Mouse (Mus musculus): ENCODE measurements around the gene H2afx. TPM values are rescaled to one million over a fixed set of nuclear protein-coding genes. Genes with fewer than 3 reads are reported as not detected.
"Not testable (repeated sequence)": the region's sequence is repeated elsewhere in the genome, so short reads cannot be mapped to it uniquely, and the experiment has no call there.

The H2afx gene
- total and polyA plus RNA-seq, 3 experiments = 36.3 to 488 (median 56.6) TPM

DNA sequence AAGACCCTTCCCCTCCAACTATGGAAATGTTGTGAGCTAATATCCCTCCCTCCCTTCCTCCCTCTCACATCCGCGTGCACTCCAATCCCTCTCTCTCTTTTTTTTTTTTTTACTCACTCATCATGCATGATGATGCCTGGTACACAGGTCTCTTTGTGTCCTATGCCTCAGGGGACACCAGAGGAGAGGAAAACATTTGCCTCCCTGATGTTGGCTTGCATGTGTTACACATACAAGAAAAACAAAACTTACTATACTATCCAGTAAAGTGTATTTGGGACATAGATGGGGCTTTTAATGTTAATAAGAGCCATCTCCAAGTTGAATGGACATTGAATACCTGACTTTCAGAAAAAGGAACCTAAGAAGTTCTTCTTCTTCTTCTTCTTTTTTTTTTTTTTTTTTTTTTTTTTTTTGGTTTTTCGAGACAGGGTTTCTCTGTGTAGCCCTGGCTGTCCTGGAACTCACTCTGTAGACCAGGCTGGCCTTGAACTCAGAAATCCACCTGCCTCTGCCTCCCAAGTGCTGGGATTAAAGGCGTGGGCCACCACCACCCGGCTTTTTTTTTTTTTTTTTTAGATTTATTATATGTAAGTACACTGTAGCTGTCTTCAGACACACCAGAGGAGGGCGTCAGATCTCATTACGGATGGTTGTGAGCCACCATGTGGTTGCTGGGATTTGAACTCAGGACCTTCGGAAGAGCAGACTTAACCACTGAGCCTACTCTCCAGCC, 9.3 kb upstream of the H2afx start:
- DNase-seq (ENCODE audit: extremely low read depth); H3K79me2 ChIP-seq (replicated peaks; ENCODE audit: control insufficient read depth, extremely low read depth, insufficient read depth, poor library complexity, severe bottlenecking); dilution Hi-C loops (cut with MboI; ENCODE audit: extremely low pct_ligation_motif_present, extremely low pct_unique_long_range_greater_than_20kb, low sequenced_read_pairs); in situ Hi-C loops (cut with MboI; ENCODE audit: low pct_ligation_motif_present, low pct_unique_long_range_greater_than_20kb, low sequenced_read_pairs); H3K9me3 ChIP-seq (replicated peaks; ENCODE audit: low read length); H3K27me3 ChIP-seq (replicated peaks); H3K9ac ChIP-seq (ENCODE audit: insufficient read depth, low read depth): not testable (repeated sequence)
- Histone ChIP-seq H3K4me1 (ENCODE audit: control insufficient read depth in 1 of 2, insufficient read depth in 2 of 2) (peaks cover 6 to 40% of the 10 kb centered on the region in 2 experiments), H3K27ac (ENCODE audit: insufficient read depth, low read depth) (peak overlapping the region; percentile 24; the same call in 1 of the 2 replicates), H3K36me3 (replicated peaks in 1 of 2; ENCODE audit: control insufficient read depth in 1 of 2, insufficient read depth in 1 of 2, low read length in 1 of 2) (peaks cover 9 to 21% of the 10 kb centered on the region in 2 experiments), H3K4me3 (replicated peaks in 1 of 3; ENCODE audit: low read depth in 2 of 3, low read length in 2 of 3, poor library complexity in 1 of 3) (peak overlapping the region in 1 of 3 experiments; percentile 92), H3K4me2 (ENCODE audit: insufficient read depth, low read depth, poor library complexity, severe bottlenecking) (peak overlapping the region; percentile 93; the same call in 1 of the 2 replicates)
- TF ChIP-seq ZNF384 (IDR thresholded peaks at IDR 0.05; ENCODE audit: low read depth, low read length) (peak; percentile 74), TCF12 (IDR thresholded peaks at IDR 0.05; ENCODE audit: low read depth, low read length) (0 out of 2 replicates have a peak, but pooled peaks have one; percentile 27)

DNA sequence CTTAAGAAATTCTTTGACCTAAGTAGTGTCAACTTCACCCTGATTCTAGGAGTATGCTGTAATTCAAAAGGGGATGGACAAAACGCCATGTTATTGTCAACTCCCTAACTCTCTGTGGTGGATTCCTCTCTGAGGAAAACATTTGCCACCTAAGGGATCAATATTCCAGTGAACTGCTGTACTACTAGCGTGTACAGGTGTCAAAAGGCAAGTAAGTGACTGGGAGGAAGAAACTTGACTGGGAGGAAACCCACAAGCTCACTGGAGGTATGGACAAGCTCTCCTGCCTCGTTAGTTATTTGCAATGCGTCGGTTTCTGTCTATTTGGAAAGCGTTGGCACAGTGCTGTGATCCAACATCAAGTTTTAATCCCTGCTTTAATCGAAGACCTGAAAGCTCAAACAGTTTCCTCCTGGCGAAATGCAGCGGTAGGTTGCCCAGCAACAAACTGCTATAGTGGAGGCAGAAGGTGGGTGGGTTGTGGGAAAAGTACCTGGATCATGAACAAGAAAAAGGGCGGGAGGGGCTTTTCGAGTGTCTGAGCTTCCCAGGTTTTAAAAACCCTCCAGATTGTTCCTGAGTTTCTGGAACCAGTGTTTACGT, 8.6 kb upstream of the H2afx start, which contains the start of gene Dpagt1:
Dpagt1 (plus strand) TSS at position 252 of the 603 bp plus-strand sequence.
- peaks cover 12 to 28% of the 10 kb centered on the region in 2 experiments for H3K36me3 ChIP-seq (replicated peaks in 1 of 2; ENCODE audit: control insufficient read depth in 1 of 2, insufficient read depth in 1 of 2, low read length in 1 of 2)
- DNase-seq (ENCODE audit: extremely low read depth) = no peak
- dilution Hi-C loops (cut with MboI; ENCODE audit: extremely low pct_ligation_motif_present, extremely low pct_unique_long_range_greater_than_20kb, low sequenced_read_pairs) = no loop called here

DNA sequence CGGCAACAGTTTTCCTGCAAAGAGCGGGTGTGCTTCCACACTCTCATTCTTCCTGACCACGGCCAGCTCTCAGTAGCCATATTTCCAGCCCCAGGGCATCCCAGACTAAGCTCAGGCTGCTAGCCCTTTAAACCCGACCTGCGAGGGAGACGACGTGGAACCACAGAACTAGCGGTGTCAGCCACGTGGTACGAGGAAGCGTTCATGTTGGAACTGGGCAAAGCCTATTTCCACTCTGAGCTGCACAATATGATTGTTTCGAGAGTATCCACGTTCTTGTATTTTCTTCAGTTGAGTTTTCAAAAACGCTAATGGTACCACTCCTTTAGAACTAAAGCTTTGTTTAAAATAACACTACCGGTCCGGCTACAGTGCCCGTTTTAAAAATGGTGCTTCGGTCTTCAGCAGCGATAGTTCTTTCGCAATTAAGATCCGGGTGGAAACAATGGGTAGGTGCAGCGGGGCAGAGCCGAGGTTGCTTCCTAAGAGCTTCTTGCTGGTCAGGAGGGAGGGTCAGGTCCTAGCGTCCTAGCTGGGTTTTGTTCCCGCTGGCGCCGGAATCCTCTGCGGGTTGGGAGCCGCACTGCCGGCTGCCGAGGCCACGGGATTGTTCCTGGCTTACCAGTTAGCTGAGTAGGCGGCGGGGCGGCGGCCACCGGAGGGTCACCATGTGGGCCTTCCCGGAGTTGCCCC, 8.0 kb upstream of the H2afx start:
- H3K27me3 ChIP-seq (replicated peaks) = peaks cover 2% of the 10 kb centered on the region
- peak; percentile 80 for DNase-seq (ENCODE audit: extremely low read depth)
- dilution Hi-C loops (cut with MboI; ENCODE audit: extremely low pct_ligation_motif_present, extremely low pct_unique_long_range_greater_than_20kb, low sequenced_read_pairs) = no loop called here
- peak overlapping the region; percentile 93 for H3K4me2 ChIP-seq (ENCODE audit: insufficient read depth, low read depth, poor library complexity, severe bottlenecking)
- peaks cover 7% of the 10 kb centered on the region; the same call in 1 of the 2 replicates for H3K79me2 ChIP-seq (replicated peaks; ENCODE audit: control insufficient read depth, extremely low read depth, insufficient read depth, poor library complexity, severe bottlenecking)
- H3K4me3 ChIP-seq (replicated peaks in 1 of 3; ENCODE audit: low read depth in 2 of 3, low read length in 2 of 3, poor library complexity in 1 of 3) = peak overlapping the region; percentile 83 to 92 (median 85)
- peak overlapping the region; percentile 81 for H3K9ac ChIP-seq (ENCODE audit: insufficient read depth, low read depth)
- H3K27ac ChIP-seq (ENCODE audit: insufficient read depth, low read depth) = peak overlapping the region; percentile 67
- peaks cover 17 to 34% of the 10 kb centered on the region in 2 experiments for H3K36me3 ChIP-seq (replicated peaks in 1 of 2; ENCODE audit: control insufficient read depth in 1 of 2, insufficient read depth in 1 of 2, low read length in 1 of 2)
- H3K4me1 ChIP-seq (ENCODE audit: control insufficient read depth in 1 of 2, insufficient read depth in 2 of 2) = peaks cover 4 to 43% of the 10 kb centered on the region in 2 experiments
- no peaks in the 10 kb centered on the region for H3K9me3 ChIP-seq (replicated peaks; ENCODE audit: low read length)
- in situ Hi-C loops (cut with MboI; ENCODE audit: low pct_ligation_motif_present, low pct_unique_long_range_greater_than_20kb, low sequenced_read_pairs) = no loop called here
- TF ChIP-seq ZNF384 (IDR thresholded peaks at IDR 0.05; ENCODE audit: low read depth, low read length) (no peak; the same call in 1 of the 2 replicates), USF1 (IDR thresholded peaks at IDR 0.05; ENCODE audit: low read depth, low read length) (peak; percentile 83), MAFK (IDR thresholded peaks at IDR 0.05; ENCODE audit: insufficient replicate concordance, low read length) (no peak), JUND (conservative IDR thresholded peaks at IDR 0.05; ENCODE audit: low read depth, low read length) (no peak), POLR2A (IDR thresholded peaks at IDR 0.05; ENCODE audit: low read depth, low read length) (peak; percentile 62), RAD21 (IDR thresholded peaks at IDR 0.05; ENCODE audit: low read depth, low read length) (no peak), TCF12 (IDR thresholded peaks at IDR 0.05; ENCODE audit: low read depth, low read length) (peak; percentile 56; the same call in 1 of the 2 replicates), NELFE (IDR thresholded peaks at IDR 0.05; ENCODE audit: low read depth, low read length) (no peak; the same call in 1 of the 2 replicates), MAZ (IDR thresholded peaks at IDR 0.05; ENCODE audit: low read depth, low read length) (no peak; the same call in 1 of the 2 replicates), SIN3A (IDR thresholded peaks at IDR 0.05; ENCODE audit: low read length) (peak; percentile 96), RCOR1 (conservative IDR thresholded peaks at IDR 0.05; ENCODE audit: low read depth, low read length) (0 out of 2 replicates have a peak, but pooled peaks have one; percentile 47), ZC3H11A (IDR thresholded peaks at IDR 0.05; ENCODE audit: low read depth, low read length) (no peak), IRF4 (IDR thresholded peaks at IDR 0.05; ENCODE audit: low read depth, low read length) (peak; percentile 49), E2F4 (IDR thresholded peaks at IDR 0.05; ENCODE audit: insufficient replicate concordance, low read depth, low read length) (0 out of 2 replicates have a peak, but pooled peaks have one; percentile 61), TBP (conservative IDR thresholded peaks at IDR 0.05; ENCODE audit: low read depth, low read length) (peak; percentile 79), MXI1 (IDR thresholded peaks at IDR 0.05; ENCODE audit: low read depth, low read length) (peak; percentile 98), MYC (IDR thresholded peaks at IDR 0.05; ENCODE audit: low read depth, low read length) (peak; percentile 100), CHD2 (IDR thresholded peaks at IDR 0.05; ENCODE audit: low read length) (peak; percentile 67; the same call in 1 of the 2 replicates), HCFC1 (IDR thresholded peaks at IDR 0.05; ENCODE audit: low read depth, low read length) (peak; percentile 97)

More for the DNA sequence above, 8.6 kb upstream of the H2afx start, which contains the start of gene Dpagt1:
- TF ChIP-seq RCOR1 (conservative IDR thresholded peaks at IDR 0.05; ENCODE audit: low read depth, low read length) = no peak
- 0 out of 2 replicates have a peak, but pooled peaks have one; percentile 24 for TF ChIP-seq NELFE (IDR thresholded peaks at IDR 0.05; ENCODE audit: low read depth, low read length)
- peak; percentile 4; the same call in 1 of the 2 replicates for TF ChIP-seq ZNF384 (IDR thresholded peaks at IDR 0.05; ENCODE audit: low read depth, low read length)
- in situ Hi-C loops (cut with MboI; ENCODE audit: low pct_ligation_motif_present, low pct_unique_long_range_greater_than_20kb, low sequenced_read_pairs) = no loop called here
- H3K9ac ChIP-seq (ENCODE audit: insufficient read depth, low read depth) = peak within 1 kb of the TSS; percentile 81
- peak within 1 kb of the TSS; percentile 83 to 92 (median 85) for H3K4me3 ChIP-seq (replicated peaks in 1 of 3; ENCODE audit: low read depth in 2 of 3, low read length in 2 of 3, poor library complexity in 1 of 3)
- peaks cover 7% of the 10 kb centered on the region; the same call in 1 of the 2 replicates for H3K79me2 ChIP-seq (replicated peaks; ENCODE audit: control insufficient read depth, extremely low read depth, insufficient read depth, poor library complexity, severe bottlenecking)
- peak within 1 kb of the TSS; percentile 93 for H3K4me2 ChIP-seq (ENCODE audit: insufficient read depth, low read depth, poor library complexity, severe bottlenecking)
- no peaks in the 10 kb centered on the region for H3K9me3 ChIP-seq (replicated peaks; ENCODE audit: low read length)
- peaks cover 3% of the 10 kb centered on the region for H3K27me3 ChIP-seq (replicated peaks)
- peak within 1 kb of the TSS; percentile 67 for H3K27ac ChIP-seq (ENCODE audit: insufficient read depth, low read depth)
- H3K4me1 ChIP-seq (ENCODE audit: control insufficient read depth in 1 of 2, insufficient read depth in 2 of 2) = peaks cover 5 to 41% of the 10 kb centered on the region in 2 experiments

Measured in CH12.LX (cell line).